Mouse (Mus musculus) ES-Bruce4 (cell line): Measurements from ENCODE around the gene Gm2001.
"Not testable (repeated sequence)": the region's sequence is repeated elsewhere in the genome, so short reads cannot be mapped to it uniquely, and the experiment has no call there.

Experiments
- CTCF ChIP-seq: IDR thresholded peaks from one replicate; pipeline ENCODE4 v1.8.1; 2011; ENCODE audit warnings: low read depth, low read length
- POLR2A ChIP-seq: IDR thresholded peaks from one replicate; pipeline ENCODE4 v1.8.1; 2011; ENCODE audit warnings: low read length; ENCODE audit not compliant: insufficient read depth

- not testable (repeated sequence) for TF ChIP-seq POLR2A, CTCF
These were observed 13.9 kb upstream of the Gm2001 start for GRCm38 (mm10) chr12:87856067-87856466.
